Mouse (Mus musculus): ENCODE measurements around the gene Dvl1. TPM values are rescaled to one million over a fixed set of nuclear protein-coding genes. Genes with fewer than 3 reads are reported as not detected.
A peak's percentile ranks its signal among the peaks of the same experiment; 100 is the strongest.

Dvl1 gene
- total RNA-seq, 2 experiments from 2014 or later, result 75.6 to 77.2 TPM

DNA sequence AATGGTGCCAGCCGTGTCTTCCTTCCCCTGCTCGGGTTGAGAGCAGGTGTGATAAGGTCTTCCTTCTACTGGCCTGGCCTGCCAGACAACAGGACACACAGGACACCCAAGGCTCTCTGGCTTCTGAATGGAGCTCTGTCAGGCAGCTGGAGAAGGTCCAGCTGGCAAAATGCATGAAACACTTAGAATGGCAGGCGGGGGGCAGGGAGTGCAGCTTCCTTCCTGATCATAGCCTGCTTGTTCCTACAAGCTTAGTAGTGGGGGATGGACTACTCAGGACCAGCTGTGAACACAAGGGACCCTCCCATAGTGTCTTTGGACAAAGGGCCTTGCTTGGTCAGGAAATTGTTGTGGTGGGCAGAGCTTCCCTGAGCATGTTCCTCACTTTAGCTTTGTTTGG is 54.0 kb downstream of the Dvl1 start:
- DNase-seq (ENCODE audit: extremely low spot score in 1 of 2, low spot score in 1 of 2), result peak in 1 of 2 experiments; percentile 37

DNA sequence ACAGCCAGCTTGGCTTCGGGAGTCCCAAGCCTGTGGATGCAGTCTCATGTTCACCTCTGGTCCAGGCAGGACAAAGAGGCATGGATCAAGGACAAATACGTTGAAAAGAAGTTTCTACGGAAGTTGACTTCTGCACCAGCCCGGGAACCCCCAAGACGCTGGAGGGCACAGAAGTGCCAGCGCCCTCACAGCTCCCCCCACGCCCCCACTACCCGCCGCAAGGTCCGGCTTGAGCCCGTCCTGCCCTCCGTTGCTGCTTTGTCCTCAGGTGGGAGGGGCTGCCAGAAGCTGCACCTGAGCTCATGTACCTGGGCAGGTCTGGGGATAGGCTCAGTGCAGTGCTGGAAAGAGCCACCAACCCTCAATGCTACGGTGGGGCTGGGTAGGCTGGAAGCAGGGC is 56.0 kb downstream of the Dvl1 start:
- peak in 1 of 2 experiments; percentile 1 for DNase-seq (ENCODE audit: extremely low spot score in 1 of 2, low spot score in 1 of 2)

DNA sequence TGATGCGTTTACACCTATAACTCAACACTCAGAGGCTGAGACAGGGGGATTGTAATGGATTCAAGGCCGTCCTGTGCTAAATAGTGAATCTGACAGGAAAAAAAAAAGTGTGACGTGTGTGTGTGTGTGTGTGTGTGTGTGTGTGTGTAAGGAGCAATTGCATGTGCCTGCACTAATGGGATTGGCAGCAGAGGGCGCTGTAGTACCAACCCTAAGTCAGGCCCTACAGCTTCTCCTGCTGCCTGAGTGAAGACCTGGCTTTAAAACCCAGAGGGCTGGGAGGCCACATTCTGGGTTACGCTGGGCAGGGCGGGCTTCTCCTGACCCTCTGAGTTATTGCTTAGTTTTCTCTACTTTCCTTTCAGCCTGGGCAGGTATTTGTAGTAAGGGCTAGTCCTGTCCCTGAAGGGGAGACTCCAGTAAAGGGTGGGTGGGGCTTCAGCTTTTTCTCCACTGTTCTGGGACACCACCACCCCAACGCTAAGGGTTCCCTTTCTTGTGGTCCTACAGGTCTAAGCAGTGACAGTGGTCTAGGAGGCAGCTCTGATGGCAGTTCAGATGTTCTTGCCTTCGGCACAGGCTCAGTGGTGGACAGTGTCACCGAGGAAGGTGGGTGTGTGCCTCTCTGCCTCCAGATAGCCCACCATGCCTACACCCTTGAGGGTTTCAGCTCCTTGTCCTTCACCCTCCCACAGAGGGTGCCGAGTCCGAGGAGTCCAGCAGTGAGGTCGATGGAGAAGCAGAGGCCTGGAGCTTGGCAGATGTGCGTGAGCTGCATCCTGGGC is 57.3 kb downstream of the Dvl1 start:
- DNase-seq (ENCODE audit: extremely low spot score in 1 of 2, low spot score in 1 of 2), result peak in 1 of 2 experiments; percentile 47

DNA sequence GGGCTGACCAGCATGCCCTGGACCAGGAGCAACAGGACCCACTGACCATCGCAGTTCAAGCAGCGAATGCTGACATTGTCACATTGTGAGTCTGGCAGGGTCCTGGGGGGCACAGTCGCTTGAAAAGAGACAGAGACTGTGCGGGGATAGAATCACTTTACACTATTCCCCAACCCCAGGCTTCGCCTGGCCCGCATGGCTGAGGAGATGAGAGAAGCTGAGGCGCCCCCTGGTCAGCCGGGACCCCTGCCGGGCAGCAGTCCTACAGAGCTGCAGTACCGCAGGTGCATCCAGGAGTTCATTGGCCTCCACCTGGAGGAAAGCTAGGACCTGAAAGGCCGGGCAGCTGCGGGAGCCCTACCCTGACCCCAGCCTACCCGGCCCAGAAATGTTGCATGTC is 58.4 kb downstream of the Dvl1 start:
- DNase-seq (ENCODE audit: extremely low spot score in 1 of 2, low spot score in 1 of 2), result peak in 1 of 2 experiments; percentile 1

DNA sequence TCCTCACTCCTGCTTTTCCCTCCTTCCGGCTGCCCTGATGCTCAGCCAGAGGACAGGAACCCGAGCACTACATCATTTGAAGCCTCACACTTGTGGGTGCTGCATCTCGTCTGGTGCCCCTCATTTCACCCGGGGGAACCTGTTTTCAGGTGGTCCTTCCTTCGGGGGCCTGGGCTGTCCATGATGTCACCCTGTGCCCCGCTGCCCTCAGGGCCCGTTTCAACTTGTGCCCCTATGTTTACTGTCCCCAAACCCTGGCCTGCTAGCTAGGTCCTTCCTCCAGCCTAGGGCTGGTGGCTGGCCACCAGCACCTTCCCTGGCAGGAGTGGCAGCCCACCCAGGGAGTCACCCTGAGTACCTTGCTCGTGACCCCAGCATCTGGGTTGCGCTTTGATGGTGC is 58.9 kb downstream of the Dvl1 start:
- DNase-seq (ENCODE audit: extremely low spot score in 1 of 2, low spot score in 1 of 2), result no peak

DNA sequence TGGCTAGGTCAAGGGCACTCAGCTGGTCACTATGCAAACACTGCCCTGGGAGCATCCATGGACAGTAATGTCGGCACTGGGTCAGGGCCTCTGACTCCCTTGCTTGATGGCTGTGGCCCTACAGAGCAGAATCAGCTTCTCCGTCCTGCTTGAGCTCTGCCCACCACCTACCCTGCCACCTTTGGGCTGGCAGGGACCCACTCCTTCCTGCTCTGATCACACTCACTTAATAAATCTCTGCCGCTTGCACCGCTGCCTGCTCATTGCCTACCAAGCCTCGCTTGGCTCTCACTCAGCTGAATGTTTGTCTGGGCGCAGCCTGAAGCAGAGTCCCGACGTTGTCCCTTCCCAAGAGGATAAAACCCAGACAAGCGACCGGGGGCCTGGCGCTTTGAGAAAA is 59.8 kb downstream of the Dvl1 start:
- DNase-seq (ENCODE audit: extremely low spot score in 1 of 2, low spot score in 1 of 2), result peak in 1 of 2 experiments; percentile 3

DNA sequence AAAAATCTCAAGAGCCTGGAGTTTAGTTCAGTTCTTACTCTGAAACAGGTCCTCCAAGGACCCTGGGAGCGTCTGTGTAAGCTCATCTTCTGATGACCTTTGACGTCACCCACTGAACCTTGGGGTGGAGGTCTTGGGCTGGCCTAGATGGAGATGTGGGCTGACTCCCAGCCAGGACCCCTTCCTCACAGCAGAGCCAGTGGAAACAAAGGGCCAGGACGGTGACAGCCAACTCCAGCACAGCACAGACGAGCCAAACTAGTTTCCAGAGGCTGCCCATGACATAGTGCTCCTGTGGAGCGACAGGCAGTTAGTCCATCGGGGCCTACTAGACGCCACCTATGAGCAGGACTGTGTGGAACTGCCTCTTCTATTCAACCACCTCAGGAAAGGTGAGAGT is 61.1 kb downstream of the Dvl1 start:
- DNase-seq (ENCODE audit: extremely low spot score in 1 of 2, low spot score in 1 of 2), result peak in 1 of 2 experiments; percentile 3

DNA sequence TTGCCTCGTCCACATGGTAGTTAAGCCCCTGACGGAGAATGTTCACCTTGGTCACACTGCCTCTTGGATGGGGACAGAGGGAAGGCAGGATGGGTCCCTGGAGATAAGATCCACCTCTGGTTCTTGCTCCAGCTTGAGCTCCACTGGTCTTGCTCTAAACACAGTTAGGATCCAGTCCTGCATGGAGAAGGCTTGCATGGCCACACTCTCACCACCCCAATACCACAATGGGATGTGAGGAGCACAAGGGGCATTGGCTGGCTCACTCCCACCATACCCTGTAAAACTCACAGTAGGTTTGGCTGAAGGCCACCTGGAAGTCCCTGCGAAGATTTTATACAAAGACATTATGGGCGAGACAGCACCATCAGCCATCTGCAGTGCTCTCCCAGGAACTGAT is 61.5 kb downstream of the Dvl1 start:
- peak in 1 of 2 experiments; percentile 2 for DNase-seq (ENCODE audit: extremely low spot score in 1 of 2, low spot score in 1 of 2)

Other genes with a start within 250 kb of the Dvl1 start
- gene Slc35e2, start 246.0 kb upstream of the Dvl1 start, total RNA-seq (2021), result 10 to 100 TPM; 41.5 to 42.5 TPM
- 10 to 100 TPM; 41.1 to 47.3 TPM for gene Cdk11b, start 222.5 kb upstream of the Dvl1 start, total RNA-seq (2021)
- not detected for gene Gm10563, start 202.0 kb upstream of the Dvl1 start, total RNA-seq (2021)
- gene Mmp23, start 194.0 kb upstream of the Dvl1 start, total RNA-seq (2021), result 1 to 10 TPM; 2.7 to 3.0 TPM
- gene Mib2, start 178.2 kb upstream of the Dvl1 start, total RNA-seq (2021), result 100 to 1,000 TPM in 1 of 2 experiments, 10 to 100 TPM in 1; 96.6 to 109 TPM
- 10 to 100 TPM; 23.9 to 27.5 TPM for gene Fndc10, start 153.1 kb upstream of the Dvl1 start, total RNA-seq (2021)
- gene Ssu72, start 142.6 kb upstream of the Dvl1 start, total RNA-seq (2021), result 10 to 100 TPM; 78.8 to 84.0 TPM
- gene Tmem240, start 112.6 kb upstream of the Dvl1 start, total RNA-seq (2021), result 10 to 100 TPM; 38.0 to 39.7 TPM
- gene Atad3a, start 86.3 kb upstream of the Dvl1 start, total RNA-seq (2021), result 10 to 100 TPM; 47.5 to 56.3 TPM
- gene Vwa1, start 72.7 kb upstream of the Dvl1 start, total RNA-seq (2021), result 10 to 100 TPM in 1 of 2 experiments, 1 to 10 TPM in 1; 9.7 to 10.3 TPM
- gene Tmem88b, start 61.5 kb upstream of the Dvl1 start, total RNA-seq (2021), result 10 to 100 TPM; 31.3 to 33.9 TPM
- not detected for gene Ankrd65, start 57.0 kb upstream of the Dvl1 start, total RNA-seq (2021)
- gene Mrpl20, start 44.5 kb upstream of the Dvl1 start, total RNA-seq (2021), result 10 to 100 TPM; 82.3 to 93.0 TPM
- 10 to 100 TPM; 72.2 to 91.2 TPM for gene Ccnl2, start 34.9 kb upstream of the Dvl1 start, total RNA-seq (2021)
- 100 to 1,000 TPM in 1 of 2 experiments, 10 to 100 TPM in 1; 95.9 to 105 TPM for gene Aurkaip1, start 16.1 kb upstream of the Dvl1 start, total RNA-seq (2021)
- 1 to 10 TPM; 7.5 to 7.7 TPM for gene Mxra8, start 7.7 kb upstream of the Dvl1 start, total RNA-seq (2021)
- gene Tas1r3, start 16.0 kb downstream of the Dvl1 start, total RNA-seq (2021), result under 1 TPM; 0.31 to 0.32 TPM
- gene Cptp, start 22.0 kb downstream of the Dvl1 start, total RNA-seq (2021), result 10 to 100 TPM; 29.7 to 33.0 TPM
- gene Ints11, start 22.1 kb downstream of the Dvl1 start, total RNA-seq (2021), result 10 to 100 TPM; 35.6 to 36.4 TPM
- 10 to 100 TPM; 58.3 to 69.5 TPM for gene Pusl1, start 44.4 kb downstream of the Dvl1 start, total RNA-seq (2021)
- 100 to 1,000 TPM; 127 to 145 TPM for gene Acap3, start 44.4 kb downstream of the Dvl1 start, total RNA-seq (2021)
- gene Ube2j2, start 96.4 kb downstream of the Dvl1 start, total RNA-seq (2021), result 10 to 100 TPM; 71.5 to 73.6 TPM
- gene C1qtnf12, start 114.9 kb downstream of the Dvl1 start, total RNA-seq (2021), result 10 to 100 TPM; 16.7 to 17.7 TPM
- 10 to 100 TPM; 10.4 to 11.2 TPM for gene B3galt6, start 145.2 kb downstream of the Dvl1 start, total RNA-seq (2021)
- gene Sdf4, start 145.5 kb downstream of the Dvl1 start, total RNA-seq (2021), result 100 to 1,000 TPM; 180 to 193 TPM
- 1 to 10 TPM; 1.0 to 2.2 TPM for gene Tnfrsf4, start 166.4 kb downstream of the Dvl1 start, total RNA-seq (2021)
- gene Tnfrsf18, start 178.8 kb downstream of the Dvl1 start, total RNA-seq (2021), result not detected
- under 1 TPM; 0.12 to 0.31 TPM for gene Ttll10, start 212.0 kb downstream of the Dvl1 start, total RNA-seq (2021)

All from layer of hippocampus, postnatal 25 days (tissue).